Mouse (Mus musculus): ENCODE measurements around the gene Lax1. TPM values are rescaled to one million over a fixed set of nuclear protein-coding genes. Genes with fewer than 3 reads are reported as not detected.

The Lax1 gene
- polyA plus RNA-seq, 1 experiment from 2014 or later = not detected

- H3K9ac ChIP-seq (replicated peaks) = peak within 1 kb of the TSS; percentile 68
- peaks cover 19% of the 10 kb centered on the region for H3K36me3 ChIP-seq
- H3K4me2 ChIP-seq (replicated peaks) = peak within 1 kb of the TSS; percentile 68
- H3K4me1 ChIP-seq = peaks cover 47% of the 10 kb centered on the region
- peak within 1 kb of the TSS; percentile 67 for H3K4me3 ChIP-seq
- 2% methylated on average over 39 of the region's 41 CpGs for whole genome bisulfite sequencing
- H3K27ac ChIP-seq (replicated peaks) = peak within 1 kb of the TSS; percentile 84
- H3K9me3 ChIP-seq = no peaks in the 10 kb centered on the region
- H3K27me3 ChIP-seq = no peaks in the 10 kb centered on the region
- peak; percentile 87 for ATAC-seq (replicated peaks)
Observed at GRCm38 (mm10) chr1:133660466-133661202, 29.3 kb downstream of the Lax1 start, which contains the start of gene Zbed6. Gene Zbed6 (minus strand): TSS chr1:133660885.

- Histone ChIP-seq H3K4me3 (no peak overlapping the region), H3K27ac (replicated peaks) (no peak overlapping the region), H3K9me3 (no peaks in the 10 kb centered on the region), H3K27me3 (no peaks in the 10 kb centered on the region), H3K4me1 (peaks cover 55% of the 10 kb centered on the region), H3K4me2 (replicated peaks) (no peak overlapping the region), H3K9ac (replicated peaks) (no peak overlapping the region), H3K36me3 (peaks cover 19% of the 10 kb centered on the region)
- 89% methylated on average over 3 of the region's 3 CpGs for WGBS
- no peak for ATAC-seq (replicated peaks)
Observed at GRCm38 (mm10) chr1:133658878-133659277, 31.0 kb downstream of the Lax1 start.

- H3K4me1 ChIP-seq = peaks cover 65% of the 10 kb centered on the region
- H3K9ac ChIP-seq (replicated peaks) = no peak overlapping the region
Observed at GRCm38 (mm10) chr1:133656811-133657210, 33.1 kb downstream of the Lax1 start.

GRCm38 (mm10) chr1:133653033-133653432 lies 36.9 kb downstream of the Lax1 start:
- Histone ChIP-seq H3K27ac (replicated peaks) (no peak overlapping the region), H3K4me2 (replicated peaks) (no peak overlapping the region), H3K4me1 (peaks cover 41% of the 10 kb centered on the region), H3K27me3 (no peaks in the 10 kb centered on the region), H3K4me3 (no peak overlapping the region), H3K9me3 (no peaks in the 10 kb centered on the region), H3K36me3 (peaks cover 8% of the 10 kb centered on the region), H3K9ac (replicated peaks) (no peak overlapping the region)
- 86% methylated on average over 1 of the region's 1 CpGs for whole genome bisulfite sequencing
- ATAC-seq (replicated peaks) = no peak

More at GRCm38 (mm10) chr1:133656811-133657210, 33.1 kb downstream of the Lax1 start:
- 79% methylated on average over 5 of the region's 5 CpGs for WGBS
- Histone ChIP-seq H3K9me3 (no peaks in the 10 kb centered on the region), H3K4me2 (replicated peaks) (no peak overlapping the region), H3K27me3 (no peaks in the 10 kb centered on the region), H3K4me3 (no peak overlapping the region), H3K27ac (replicated peaks) (no peak overlapping the region), H3K36me3 (peaks cover 19% of the 10 kb centered on the region)
- no peak for ATAC-seq (replicated peaks)

- Histone ChIP-seq H3K4me2 (replicated peaks) (no peak overlapping the region), H3K4me1 (peaks cover 17% of the 10 kb centered on the region), H3K4me3 (no peak overlapping the region), H3K27ac (replicated peaks) (no peak overlapping the region), H3K9ac (replicated peaks) (no peak overlapping the region), H3K36me3 (peaks cover 15% of the 10 kb centered on the region), H3K9me3 (no peaks in the 10 kb centered on the region), H3K27me3 (no peaks in the 10 kb centered on the region)
- ATAC-seq (replicated peaks) = no peak
- 95% methylated on average over 7 of the region's 7 CpGs for WGBS
Observed at GRCm38 (mm10) chr1:133650288-133651055, 39.4 kb downstream of the Lax1 start.

DNA sequence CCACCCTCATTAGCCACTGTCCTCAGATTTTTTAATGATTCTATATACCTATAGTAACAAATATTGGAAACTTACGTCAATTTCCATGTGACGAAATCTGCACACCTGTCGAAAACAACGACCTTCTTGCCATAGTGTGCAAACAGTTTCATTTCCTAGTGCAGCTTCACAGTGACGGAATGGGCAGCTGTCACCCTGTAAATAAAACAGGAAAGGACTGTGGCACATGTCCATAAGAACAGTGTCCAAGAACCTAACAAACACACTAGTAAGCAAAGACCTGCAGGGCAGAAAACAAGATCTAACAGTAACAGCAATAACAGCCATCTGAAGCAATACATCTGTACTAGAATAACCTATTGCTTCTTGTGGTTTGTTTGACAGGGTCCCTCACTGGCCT lies 44.3 kb downstream of the Lax1 start:
- 94% methylated on average over 5 of the region's 5 CpGs for WGBS
- no peak overlapping the region for H3K27ac ChIP-seq (replicated peaks)
- H3K4me3 ChIP-seq = no peak overlapping the region
- no peak overlapping the region for H3K9ac ChIP-seq (replicated peaks)
- no peak overlapping the region for H3K4me2 ChIP-seq (replicated peaks)
- H3K36me3 ChIP-seq = peaks cover 55% of the 10 kb centered on the region
- H3K9me3 ChIP-seq = no peaks in the 10 kb centered on the region
- no peak for ATAC-seq (replicated peaks)
- no peaks in the 10 kb centered on the region for H3K27me3 ChIP-seq
- no peaks in the 10 kb centered on the region for H3K4me1 ChIP-seq

DNA sequence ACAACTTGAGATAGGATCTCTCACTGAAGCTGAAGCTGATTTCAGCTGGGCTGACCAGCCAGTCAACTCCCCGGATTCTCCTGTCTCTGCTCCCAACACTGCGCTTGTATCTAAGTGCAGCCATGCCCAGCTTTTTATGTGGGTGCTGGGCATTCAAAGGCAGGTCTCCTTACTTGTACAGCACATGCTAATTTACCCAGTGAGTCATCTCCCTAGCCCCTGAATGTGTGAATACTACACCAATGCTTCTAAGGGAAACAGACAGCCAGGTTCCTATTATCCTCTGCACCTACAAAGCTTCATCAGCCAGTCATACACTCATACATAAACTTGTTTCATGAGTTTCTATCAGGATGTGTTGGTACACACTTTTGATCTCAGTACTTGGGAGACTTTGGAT lies 48.7 kb downstream of the Lax1 start:
- no peaks in the 10 kb centered on the region for H3K4me1 ChIP-seq
- H3K27me3 ChIP-seq = no peaks in the 10 kb centered on the region
- H3K9me3 ChIP-seq = no peaks in the 10 kb centered on the region
- H3K4me3 ChIP-seq = no peak overlapping the region
- ATAC-seq (replicated peaks) = no peak
- no peak overlapping the region for H3K27ac ChIP-seq (replicated peaks)
- 93% methylated on average over 2 of the region's 2 CpGs for WGBS
- no peak overlapping the region for H3K4me2 ChIP-seq (replicated peaks)
- H3K9ac ChIP-seq (replicated peaks) = no peak overlapping the region
- H3K36me3 ChIP-seq = peaks cover 86% of the 10 kb centered on the region

- 94% methylated on average over 6 of the region's 6 CpGs for whole genome bisulfite sequencing
- Histone ChIP-seq H3K9ac (replicated peaks) (no peak overlapping the region), H3K27ac (replicated peaks) (no peak overlapping the region), H3K4me3 (no peak overlapping the region), H3K4me2 (replicated peaks) (no peak overlapping the region), H3K9me3 (no peaks in the 10 kb centered on the region), H3K36me3 (peaks cover 89% of the 10 kb centered on the region), H3K27me3 (no peaks in the 10 kb centered on the region), H3K4me1 (no peaks in the 10 kb centered on the region)
- ATAC-seq (replicated peaks) = no peak
Observed at GRCm38 (mm10) chr1:133638517-133638916, 51.4 kb downstream of the Lax1 start.

DNA sequence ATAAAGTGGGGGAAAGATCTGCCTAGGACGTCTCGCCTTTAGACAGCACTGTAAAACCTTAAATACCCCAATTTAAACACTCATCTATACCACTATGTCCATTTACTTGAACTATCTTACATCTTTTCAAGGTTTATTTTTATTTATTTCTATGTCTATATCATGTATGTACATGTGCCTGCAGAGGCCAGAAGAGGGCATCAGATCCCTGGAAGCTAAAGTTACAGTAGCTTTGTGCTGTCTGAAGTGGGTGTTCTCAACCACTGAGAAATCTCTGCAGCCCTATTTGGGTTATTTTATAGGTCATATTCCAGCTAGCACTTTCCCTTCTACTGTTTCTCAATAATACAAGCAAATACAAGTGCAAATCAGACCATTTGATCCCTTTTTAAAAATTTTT lies 57.7 kb downstream of the Lax1 start:
- Histone ChIP-seq H3K9ac (replicated peaks) (no peak overlapping the region), H3K9me3 (no peaks in the 10 kb centered on the region), H3K4me3 (no peak overlapping the region), H3K4me2 (replicated peaks) (no peak overlapping the region), H3K36me3 (peaks cover 87% of the 10 kb centered on the region), H3K4me1 (no peaks in the 10 kb centered on the region), H3K27me3 (no peaks in the 10 kb centered on the region), H3K27ac (replicated peaks) (no peak overlapping the region)
- no peak for ATAC-seq (replicated peaks)
- 98% methylated on average over 2 of the region's 2 CpGs for WGBS

Small RNAs within 50 kb of the gene (microRNA-seq; reads per million reads assigned to microRNA genes)
- not detected for gene Mir6903

Other genes with a start within 250 kb of the Lax1 start
- gene Snrpe, start 79.8 kb downstream of the Lax1 start, polyA plus RNA-seq (2015; fragmentation: Nextera tagmentation; extraction: Ambion mirVana) = 550 and 591 TPM in 2 replicates
- not detected in 2 replicates for gene Zbed6, start 29.2 kb downstream of the Lax1 start, polyA plus RNA-seq (2015; fragmentation: Nextera tagmentation; extraction: Ambion mirVana)
- gene Gm38394, start 28.8 kb downstream of the Lax1 start, polyA plus RNA-seq (2015; fragmentation: Nextera tagmentation; extraction: Ambion mirVana) = 3.6 TPM in 2 replicates
- 8.6 and 10.4 TPM in 2 replicates for gene Atp2b4, start 110.9 kb upstream of the Lax1 start, polyA plus RNA-seq (2015; fragmentation: Nextera tagmentation; extraction: Ambion mirVana)
- 1.6 and 2.2 TPM in 2 replicates for gene Optc, start 217.9 kb upstream of the Lax1 start, polyA plus RNA-seq (2015; fragmentation: Nextera tagmentation; extraction: Ambion mirVana)
- 3.8 and 4.2 TPM in 2 replicates for gene Prelp, start 231.3 kb upstream of the Lax1 start, polyA plus RNA-seq (2015; fragmentation: Nextera tagmentation; extraction: Ambion mirVana)

All from forebrain, embryonic 15.5 days (tissue).